Mouse (Mus musculus) intestine, postnatal 0 days (tissue): ENCODE data around the gene Hhipl1. TPM values are rescaled to one million over a fixed set of nuclear protein-coding genes. Genes with fewer than 3 reads are reported as not detected.

ENCODE experiments used
- ATAC-seq: fragments of 200-750 bp; cut with Nextera tagmentation; 2 replicates; pipeline ENCODE4 v1.8.0; 2017; ENCODE audit warnings: mild to moderate bottlenecking, moderate TSS enrichment, moderate library complexity
- H3K27ac ChIP-seq: fragments of 300-500 bp; sonication (generic); 2 replicates; pipeline ENCODE4 v1.5.1; 2014; ENCODE audit warnings: mild to moderate bottlenecking, low read depth, low read length, moderate library complexity
- H3K27me3 ChIP-seq: fragments of 300-500 bp; sonication (generic); replicated peaks from 2 replicates; pipeline ENCODE4 v1.6.1; 2014; ENCODE audit warnings: low read length, mixed read lengths; ENCODE audit not compliant: control insufficient read depth, insufficient read depth
- H3K36me3 ChIP-seq: fragments of 300-500 bp; sonication (generic); 2 replicates; pipeline ENCODE4 v1.6.1; 2014; ENCODE audit warnings: mild to moderate bottlenecking, moderate library complexity; ENCODE audit not compliant: control insufficient read depth, insufficient read depth
- H3K4me1 ChIP-seq: fragments of 300-500 bp; sonication (generic); replicated peaks from 2 replicates; pipeline ENCODE4 v1.6.1; 2014; ENCODE audit warnings: antibody characterized with exemption, low read length, mixed read lengths; ENCODE audit not compliant: control insufficient read depth, insufficient read depth
- H3K4me2 ChIP-seq: fragments of 300-500 bp; sonication (generic); replicated peaks from 2 replicates; pipeline ENCODE4 v1.6.1; 2014; ENCODE audit warnings: low read depth, mild to moderate bottlenecking, moderate library complexity
- H3K4me3 ChIP-seq: fragments of 300-500 bp; sonication (generic); 2 replicates; pipeline ENCODE4 v1.5.1; 2014; ENCODE audit warnings: low read depth, low read length
- H3K9ac ChIP-seq: fragments of 300-500 bp; sonication (generic); 2 replicates; pipeline ENCODE4 v1.6.1; 2014; ENCODE audit warnings: mild to moderate bottlenecking, low read depth, low read length
- H3K9me3 ChIP-seq: fragments of 300-500 bp; sonication (generic); 2 replicates; pipeline ENCODE4 v1.6.1; 2016; ENCODE audit warnings: mixed run types; ENCODE audit not compliant: control insufficient read depth
- CTCF ChIP-seq: sonication (generic); IDR thresholded peaks from 2 replicates; pipeline ENCODE4 v1.5.1; 2016; ENCODE audit warnings: low read depth, mild to moderate bottlenecking, control low read depth, antibody characterized with exemption, moderate library complexity
- WGBS: fragments of 180-500 bp; shearing (Covaris S2); extraction: QIAGEN DNeasy Blood & Tissue Kit; methylation state at CpG from one replicate; pipeline ENCODE4 v1.1.7; 2014; 5-methylcytosine and 5-hydroxymethylcytosine counted together
- polyA plus RNA-seq: library from polyadenylated mRNA; unstranded; fragments of >200 nt; fragmentation: Nextera tagmentation; extraction: Ambion mirVana; gene quantifications from 2 replicates; pipeline ENCODE4 v1.2.1, GENCODE M21; 2015

The Hhipl1 gene
- polyA plus RNA-seq, 1 experiment from 2014 or later = 0.20 TPM

DNA sequence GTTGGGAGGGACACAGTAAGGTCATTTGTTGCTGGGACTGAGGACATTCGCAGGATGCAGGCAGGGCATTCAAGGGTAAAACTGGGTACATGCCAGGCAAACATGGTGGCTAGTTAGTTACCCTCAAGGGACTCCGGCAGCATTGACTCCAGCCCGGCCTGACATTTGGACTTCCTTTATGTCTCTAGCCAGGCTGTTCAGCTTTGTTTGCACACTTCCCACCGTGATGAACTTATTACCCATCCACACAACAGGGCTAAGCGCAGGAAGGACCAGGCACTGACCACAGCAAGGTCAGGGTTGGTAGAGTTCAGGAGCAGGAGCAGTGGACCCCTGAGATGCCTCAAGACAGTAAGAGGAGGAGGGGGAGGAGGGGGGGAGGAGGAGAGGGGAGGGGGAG, 62.9 kb downstream of the Hhipl1 start:
- no peaks in the 10 kb centered on the region for H3K4me1 ChIP-seq
- no peaks in the 10 kb centered on the region for H3K36me3 ChIP-seq
- ATAC-seq = no peak
- no peaks in the 10 kb centered on the region for H3K27me3 ChIP-seq
- no peak overlapping the region for H3K4me2 ChIP-seq
- H3K9me3 ChIP-seq = no peaks in the 10 kb centered on the region
- H3K27ac ChIP-seq = no peak overlapping the region
- no peak overlapping the region for H3K9ac ChIP-seq
- 56% methylated on average over 5 of the region's 5 CpGs for WGBS
- H3K4me3 ChIP-seq = no peak overlapping the region
- no peak for TF ChIP-seq CTCF

DNA sequence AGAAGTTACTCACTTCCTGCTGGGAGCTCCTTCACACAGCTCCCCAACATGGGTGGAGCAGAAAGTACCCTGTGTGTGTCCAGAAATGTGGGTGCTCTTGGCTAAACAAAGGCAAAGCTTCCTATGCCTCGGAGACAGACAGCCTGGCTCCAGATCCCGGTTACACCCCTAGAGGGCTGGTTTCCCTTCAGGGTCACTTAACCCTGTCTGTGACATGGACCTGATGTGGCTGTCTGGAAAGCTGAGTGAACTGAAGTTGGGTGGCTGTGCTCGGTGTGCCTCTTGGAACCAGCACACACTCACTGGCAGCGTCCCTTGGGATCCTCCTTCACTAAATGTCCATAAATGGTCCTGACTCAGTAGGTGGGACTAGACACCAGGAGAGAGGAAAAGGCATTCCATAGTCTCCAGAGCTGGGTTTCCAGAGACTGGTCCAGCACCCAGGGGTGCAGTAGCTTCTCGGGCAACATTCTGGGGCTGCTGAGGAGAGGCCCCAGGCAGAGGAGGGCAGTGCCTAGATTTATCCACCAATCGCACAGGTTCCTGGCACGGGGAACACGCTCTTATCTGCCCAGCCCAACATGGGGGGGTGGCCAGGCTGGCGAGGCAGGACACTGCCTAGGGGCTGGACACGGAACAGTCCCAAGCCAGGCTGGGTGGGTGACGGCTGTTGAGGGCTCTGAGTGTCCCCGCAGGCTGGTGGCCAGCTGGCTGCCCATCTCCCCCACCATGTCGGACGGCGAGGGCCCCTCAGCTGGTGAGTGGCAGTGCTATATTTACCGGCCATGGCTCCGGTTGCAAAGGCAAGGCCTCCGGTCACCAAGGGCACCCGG, 64.7 kb downstream of the Hhipl1 start, which contains the start of gene Eml1:
Gene Eml1, plus strand, starts transcription at position 362 of the 833 bp plus-strand sequence.
- Histone ChIP-seq H3K36me3 (no peaks in the 10 kb centered on the region; the same call in 1 of the 2 replicates), H3K27ac (peak within 1 kb of the TSS; percentile 10; the same call in 1 of the 2 replicates), H3K4me3 (0 out of 2 replicates have a peak within 1 kb of the TSS, but pooled peaks have one; percentile 5), H3K4me2 (peak within 1 kb of the TSS; percentile 42), H3K9ac (no peak within 1 kb of the TSS), H3K4me1 (no peaks in the 10 kb centered on the region), H3K9me3 (no peaks in the 10 kb centered on the region), H3K27me3 (no peaks in the 10 kb centered on the region)
- ATAC-seq = peak; percentile 25; the same call in 1 of the 2 replicates
- 0 out of 2 replicates have a peak, but pooled peaks have one; percentile 26 for TF ChIP-seq CTCF
- WGBS = 54% methylated on average over 19 of the region's 19 CpGs

DNA sequence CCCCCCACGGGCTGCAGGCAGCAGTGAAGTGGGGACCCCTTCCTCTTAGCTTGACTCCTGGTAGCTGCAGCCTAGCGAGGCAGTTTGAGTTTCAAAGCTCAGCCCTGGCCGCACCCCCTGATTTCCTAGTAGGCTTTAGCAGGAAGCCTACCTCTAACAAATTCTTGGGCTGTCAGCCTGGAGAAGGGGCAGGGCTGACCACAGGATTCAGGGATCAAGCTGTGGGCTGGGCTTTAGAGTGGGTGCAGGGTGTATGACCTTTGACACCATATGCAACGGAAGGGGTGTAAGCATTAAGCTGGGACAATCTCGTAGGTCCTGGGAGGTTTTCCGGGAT, 65.3 kb downstream of the Hhipl1 start:
- H3K4me1 ChIP-seq = no peaks in the 10 kb centered on the region
- H3K9ac ChIP-seq = no peak overlapping the region
- H3K4me2 ChIP-seq = peak overlapping the region; percentile 42
- no peak overlapping the region for H3K4me3 ChIP-seq
- ATAC-seq = no peak
- H3K36me3 ChIP-seq = no peaks in the 10 kb centered on the region; the same call in 1 of the 2 replicates
- no peaks in the 10 kb centered on the region for H3K27me3 ChIP-seq
- peak overlapping the region; percentile 10; the same call in 1 of the 2 replicates for H3K27ac ChIP-seq
- 56% methylated on average over 6 of the region's 6 CpGs for WGBS
- no peaks in the 10 kb centered on the region for H3K9me3 ChIP-seq
- TF ChIP-seq CTCF = no peak

DNA sequence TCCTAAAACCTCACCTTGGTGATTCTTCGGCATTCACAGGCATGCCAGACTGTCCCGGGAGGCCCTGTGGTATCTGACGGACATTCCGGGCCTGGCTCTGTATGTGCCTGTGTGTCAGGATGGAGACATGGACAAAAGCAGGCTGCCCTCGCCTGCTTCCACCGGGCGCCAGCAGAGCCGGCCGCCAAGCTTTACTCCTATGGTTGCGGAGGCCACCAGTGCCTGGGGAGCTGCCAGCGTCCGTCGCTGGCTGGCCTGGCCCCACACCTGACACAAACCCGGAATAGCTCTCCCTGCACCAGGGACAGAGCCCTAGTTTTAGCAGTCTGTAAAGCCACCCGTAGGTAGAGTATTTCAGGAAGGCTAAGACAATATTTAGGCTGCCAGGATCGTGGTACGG, 66.2 kb downstream of the Hhipl1 start:
- H3K9ac ChIP-seq = no peak overlapping the region
- no peak overlapping the region for H3K27ac ChIP-seq
- H3K4me3 ChIP-seq = no peak overlapping the region
- H3K9me3 ChIP-seq = no peaks in the 10 kb centered on the region
- no peak overlapping the region; the same call in 1 of the 2 replicates for H3K4me2 ChIP-seq
- WGBS = 88% methylated on average over 17 of the region's 17 CpGs
- no peaks in the 10 kb centered on the region; the same call in 1 of the 2 replicates for H3K36me3 ChIP-seq
- no peak for TF ChIP-seq CTCF
- no peak for ATAC-seq
- no peaks in the 10 kb centered on the region for H3K4me1 ChIP-seq
- no peaks in the 10 kb centered on the region for H3K27me3 ChIP-seq

DNA sequence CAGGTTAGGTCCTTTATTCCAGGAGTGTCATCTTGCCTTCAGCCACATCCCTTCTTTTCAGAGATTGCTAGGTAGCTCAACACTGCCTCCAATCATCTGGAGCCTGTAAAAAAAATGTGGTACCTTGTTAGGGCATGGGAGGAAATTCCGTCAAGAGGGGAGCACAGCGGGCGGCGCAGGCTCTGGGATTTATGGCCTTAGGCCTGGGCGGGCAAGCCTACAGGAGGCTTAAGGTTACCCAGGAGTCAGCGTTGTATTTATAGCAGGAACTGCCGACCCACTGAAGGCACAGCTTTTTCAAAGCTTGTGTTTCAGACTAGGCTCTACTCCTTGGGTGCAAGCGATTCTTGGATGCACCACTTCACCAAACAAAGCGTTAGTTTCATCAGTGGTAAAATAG, 67.5 kb downstream of the Hhipl1 start:
- Histone ChIP-seq H3K27me3 (no peaks in the 10 kb centered on the region), H3K9me3 (no peaks in the 10 kb centered on the region), H3K9ac (no peak overlapping the region), H3K27ac (no peak overlapping the region), H3K4me3 (no peak overlapping the region), H3K4me1 (no peaks in the 10 kb centered on the region), H3K36me3 (no peaks in the 10 kb centered on the region; the same call in 1 of the 2 replicates), H3K4me2 (no peak overlapping the region)
- no peak for TF ChIP-seq CTCF
- 57% methylated on average over 9 of the region's 9 CpGs for WGBS
- no peak for ATAC-seq

DNA sequence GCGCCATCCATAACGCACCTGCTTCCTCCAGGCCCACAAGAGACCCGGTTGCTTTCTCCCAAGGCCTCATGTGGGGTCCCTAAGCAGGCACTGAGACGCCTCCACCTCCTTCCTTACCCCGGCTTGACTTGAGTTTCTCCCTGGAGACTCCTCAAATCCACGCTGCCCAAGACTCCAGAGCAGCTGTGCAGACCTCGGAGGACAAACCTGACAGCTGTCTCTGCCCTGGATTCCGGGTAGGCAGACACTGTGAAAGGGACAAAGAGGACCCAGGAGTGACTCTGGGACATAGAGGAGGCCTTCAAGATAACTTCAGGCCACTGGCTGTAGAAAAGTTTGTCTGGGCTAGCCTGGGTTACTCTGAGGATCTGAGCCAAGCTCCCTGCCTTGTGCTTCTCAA, 68.6 kb downstream of the Hhipl1 start:
- H3K4me3 ChIP-seq = no peak overlapping the region
- no peak for ATAC-seq
- H3K27me3 ChIP-seq = no peaks in the 10 kb centered on the region
- TF ChIP-seq CTCF = no peak
- no peak overlapping the region for H3K4me2 ChIP-seq
- H3K9ac ChIP-seq = no peak overlapping the region
- H3K27ac ChIP-seq = no peak overlapping the region
- 85% methylated on average over 8 of the region's 8 CpGs for WGBS
- H3K4me1 ChIP-seq = no peaks in the 10 kb centered on the region
- no peaks in the 10 kb centered on the region for H3K9me3 ChIP-seq
- no peaks in the 10 kb centered on the region; the same call in 1 of the 2 replicates for H3K36me3 ChIP-seq
